12 mouse cellular contexts compared by ENCODE assay signal in the genomic region with DNA sequence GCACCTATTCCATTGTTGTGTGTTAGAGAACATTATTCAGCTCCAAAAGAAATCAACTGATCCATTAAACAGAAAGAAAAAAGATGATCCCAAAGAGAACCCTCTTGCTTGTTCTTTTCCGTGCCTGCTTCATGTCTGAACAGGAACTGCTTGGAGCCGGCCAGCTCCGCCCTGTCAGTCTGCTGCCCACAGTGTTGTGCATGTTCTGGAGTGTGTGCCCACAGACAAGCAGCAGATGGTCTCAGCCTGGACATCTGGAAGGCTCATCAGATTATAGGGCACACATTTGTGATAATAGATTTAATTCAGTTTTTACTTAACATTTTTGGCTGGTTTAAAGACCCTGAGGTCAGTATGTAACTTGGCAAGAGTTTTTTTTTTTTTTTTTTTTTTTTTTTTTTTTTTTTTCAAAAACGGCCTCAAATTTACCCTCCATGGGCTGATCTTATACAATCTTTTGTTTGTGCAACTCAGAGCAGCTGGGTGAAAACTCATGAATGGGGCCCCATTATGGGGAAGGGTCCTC.
DNase-seq lines count a peak whose midpoint lies in the region; ATAC-seq and TF ChIP-seq lines count a peak whose summit lies in the region.
"Had no signal": no experiment of that assay in that cellular context is flagged by ENCODE, and none has a peak within 500 bp of the region (broad histone marks: within the 10 kb centered on the region; RNA-seq: fewer than 3 reads in every experiment).

No protein-coding gene starts in this region.

- no peak for TF ChIP-seq EP300 in stomach, postnatal 0 days (optimal IDR thresholded peaks at IDR 0.05)

- H3K27ac ChIP-seq in forebrain, embryonic 16.5 days (ENCODE audit: low read length): no peak overlapping the region
- H3K27ac ChIP-seq in forebrain, embryonic 13.5 days: no peak overlapping the region
- H3K27ac ChIP-seq in stomach, embryonic 14.5 days (ENCODE audit: low read length): no peak overlapping the region
- no peak overlapping the region for H3K27ac ChIP-seq in stomach, postnatal 0 days (replicated peaks)
- H3K27ac ChIP-seq: embryonic facial prominence, embryonic 15.5 days; kidney, postnatal 0 days had no signal

- no peak overlapping the region for H3K4me3 ChIP-seq in forebrain, embryonic 16.5 days (replicated peaks; ENCODE audit: low read length)
- H3K4me3 ChIP-seq in forebrain, embryonic 13.5 days: no peak overlapping the region
- no peak overlapping the region for H3K4me3 ChIP-seq in stomach, embryonic 14.5 days (ENCODE audit: low read depth, low read length)
- no peak overlapping the region for H3K4me3 ChIP-seq in stomach, postnatal 0 days (ENCODE audit: low read depth, low read length)
- H3K4me3 ChIP-seq: embryonic facial prominence, embryonic 15.5 days had no signal

- no peak for TF ChIP-seq CTCF in stomach, postnatal 0 days (IDR thresholded peaks at IDR 0.05; ENCODE audit: low read depth)

- no peak overlapping the region for H3K9ac ChIP-seq in forebrain, embryonic 16.5 days (replicated peaks; ENCODE audit: low read depth, low read length)
- no peak overlapping the region for H3K9ac ChIP-seq in forebrain, embryonic 13.5 days
- H3K9ac ChIP-seq in stomach, embryonic 14.5 days (replicated peaks; ENCODE audit: low read depth, low read length): no peak overlapping the region
- no peak overlapping the region for H3K9ac ChIP-seq in stomach, postnatal 0 days (ENCODE audit: low read length)
- H3K9ac ChIP-seq: embryonic facial prominence, embryonic 15.5 days had no signal

- H3K36me3 ChIP-seq in forebrain, embryonic 16.5 days (ENCODE audit: control insufficient read depth, insufficient read depth): no peaks in the 10 kb centered on the region
- H3K36me3 ChIP-seq in forebrain, embryonic 13.5 days (ENCODE audit: poor library complexity, severe bottlenecking): no peaks in the 10 kb centered on the region
- no peaks in the 10 kb centered on the region for H3K36me3 ChIP-seq in stomach, embryonic 14.5 days (ENCODE audit: control insufficient read depth, insufficient read depth, low read length)
- H3K36me3 ChIP-seq in stomach, postnatal 0 days (ENCODE audit: control insufficient read depth, insufficient read depth, low read length): no peaks in the 10 kb centered on the region
- H3K36me3 ChIP-seq: embryonic facial prominence, embryonic 15.5 days had no signal

- no peak overlapping the region for H3K4me2 ChIP-seq in forebrain, embryonic 16.5 days (ENCODE audit: low read length)
- H3K4me2 ChIP-seq in forebrain, embryonic 13.5 days: no peak overlapping the region
- H3K4me2 ChIP-seq in stomach, embryonic 14.5 days (replicated peaks; ENCODE audit: low read depth, low read length): no peak overlapping the region
- H3K4me2 ChIP-seq in stomach, postnatal 0 days (replicated peaks; ENCODE audit: low read depth): no peak overlapping the region
- H3K4me2 ChIP-seq: embryonic facial prominence, embryonic 15.5 days had no signal

- WGBS in forebrain, embryonic 16.5 days: 52% methylated on average over 4 of the region's 4 CpGs
- 54% methylated on average over 4 of the region's 4 CpGs for WGBS in forebrain, embryonic 13.5 days
- 62% methylated on average over 4 of the region's 4 CpGs for WGBS in stomach, embryonic 14.5 days
- WGBS in stomach, postnatal 0 days: 53% methylated on average over 4 of the region's 4 CpGs

- ATAC-seq in forebrain, embryonic 16.5 days: 0 out of 2 replicates have a peak, but pooled peaks have one; percentile 52
- ATAC-seq in forebrain, embryonic 13.5 days: no peak; the same call in 1 of the 2 replicates
- ATAC-seq in stomach, embryonic 14.5 days (ENCODE audit: insufficient number of reproducible peaks, insufficient read depth, low FRiP score, low read depth): peak; percentile 72; the same call in 1 of the 2 replicates
- no peak for ATAC-seq in stomach, postnatal 0 days (ENCODE audit: low FRiP score, low TSS enrichment)
- ATAC-seq in CD4-positive, CD25-positive, alpha-beta regulatory T cell, adult 4 months: no peak

- no peaks in the 10 kb centered on the region for H3K4me1 ChIP-seq in forebrain, embryonic 16.5 days (replicated peaks; ENCODE audit: control insufficient read depth, insufficient read depth, low read length)
- peaks cover 7% of the 10 kb centered on the region; the same call in 1 of the 2 replicates for H3K4me1 ChIP-seq in forebrain, embryonic 13.5 days
- no peaks in the 10 kb centered on the region for H3K4me1 ChIP-seq in stomach, embryonic 14.5 days (ENCODE audit: control insufficient read depth, insufficient read depth, low read length)
- no peaks in the 10 kb centered on the region for H3K4me1 ChIP-seq in stomach, postnatal 0 days (replicated peaks; ENCODE audit: control insufficient read depth, insufficient read depth)
- H3K4me1 ChIP-seq: embryonic facial prominence, embryonic 15.5 days had no signal

- no peak for DNase-seq in stomach, postnatal 0 days (ENCODE audit: low spot score)
- DNase-seq in layer of hippocampus, postnatal 14 days (ENCODE audit: low spot score in 2 of 2): peak; percentile 9 to 16
- no peak for DNase-seq in urinary bladder, adult 2 months (ENCODE audit: low spot score)
- DNase-seq in heart, adult 9 months (ENCODE audit: low spot score in 2 of 2): no peak
- DNase-seq: cerebellum, adult 8-10 months; gastrocnemius, postnatal 14 days had no signal

- H3K9me3 ChIP-seq in forebrain, embryonic 16.5 days (ENCODE audit: control insufficient read depth, low read length): no peaks in the 10 kb centered on the region
- H3K9me3 ChIP-seq in forebrain, embryonic 13.5 days (replicated peaks): no peaks in the 10 kb centered on the region
- H3K9me3 ChIP-seq in stomach, embryonic 14.5 days (ENCODE audit: control insufficient read depth, low read depth, low read length): no peaks in the 10 kb centered on the region
- H3K9me3 ChIP-seq in stomach, postnatal 0 days (ENCODE audit: control insufficient read depth, low read length): no peaks in the 10 kb centered on the region
- H3K9me3 ChIP-seq: embryonic facial prominence, embryonic 15.5 days had no signal

- no peaks in the 10 kb centered on the region for H3K27me3 ChIP-seq in forebrain, embryonic 16.5 days (replicated peaks; ENCODE audit: control insufficient read depth, insufficient read depth, low read length)
- no peaks in the 10 kb centered on the region for H3K27me3 ChIP-seq in forebrain, embryonic 13.5 days
- H3K27me3 ChIP-seq in stomach, embryonic 14.5 days (ENCODE audit: control insufficient read depth, insufficient read depth, low read length): no peaks in the 10 kb centered on the region
- no peaks in the 10 kb centered on the region for H3K27me3 ChIP-seq in stomach, postnatal 0 days (ENCODE audit: control insufficient read depth, insufficient read depth, low read length)
- H3K27me3 ChIP-seq: embryonic facial prominence, embryonic 15.5 days had no signal

Comparison
In these comparisons a context has a peak if more than half of its experiments do, and no peak if none do; other contexts are left out.
1. ATAC-seq: peak in forebrain, embryonic 16.5 days (single experiment) and stomach, embryonic 14.5 days (single experiment); none in forebrain, embryonic 13.5 days (single experiment), stomach, postnatal 0 days (single experiment) and CD4-positive, CD25-positive, alpha-beta regulatory T cell, adult 4 months (single experiment).
2. DNase-seq: peak in layer of hippocampus, postnatal 14 days (2 of 2); none in stomach, postnatal 0 days (single experiment), urinary bladder, adult 2 months (single experiment) and heart, adult 9 months (0 of 2).